8 mouse cellular contexts compared by ENCODE assay signal in the genomic region with DNA sequence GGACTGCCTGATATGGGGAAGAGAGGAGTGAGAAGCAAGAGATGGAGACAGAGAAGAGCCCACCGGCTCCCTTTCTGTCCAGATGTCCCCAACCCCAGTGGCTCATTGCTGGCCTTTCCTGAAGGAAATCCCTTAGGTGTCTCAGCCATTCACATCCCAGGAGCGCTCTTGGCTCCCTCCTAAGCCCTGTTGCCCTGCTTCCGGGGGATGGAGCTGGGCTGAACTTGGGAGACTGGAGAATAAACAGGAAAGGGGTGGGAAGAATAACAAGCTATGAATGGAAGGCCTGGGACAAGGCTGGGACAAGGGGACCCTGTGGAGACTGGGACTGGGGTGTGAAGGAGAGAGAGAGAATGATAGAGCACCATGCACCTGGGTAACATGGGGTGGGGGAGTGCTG. TPM values are rescaled to one million over a fixed set of nuclear protein-coding genes. Genes with fewer than 3 reads are reported as not detected.
A peak's percentile ranks its signal among the peaks of the same experiment; 100 is the strongest.
DNase-seq lines count a peak whose midpoint lies in the region; ATAC-seq lines count a peak whose summit lies in the region.

No protein-coding gene starts in this region.

- H3K4me2 ChIP-seq in forebrain, embryonic 11.5 days (ENCODE audit: low read depth, low read length, severe bottlenecking), result no peak overlapping the region
- peak overlapping the region; percentile 55 for H3K4me2 ChIP-seq in heart, embryonic 14.5 days (ENCODE audit: low read length)
- peak overlapping the region; percentile 47 for H3K4me2 ChIP-seq in kidney, embryonic 16.5 days (replicated peaks; ENCODE audit: low read depth, low read length)

- H3K36me3 ChIP-seq in forebrain, embryonic 10.5 days (replicated peaks), result no peaks in the 10 kb centered on the region
- H3K36me3 ChIP-seq in forebrain, embryonic 11.5 days (ENCODE audit: control insufficient read depth, insufficient read depth, low read length), result no peaks in the 10 kb centered on the region
- H3K36me3 ChIP-seq in heart, embryonic 14.5 days (ENCODE audit: control insufficient read depth, insufficient read depth, low read length), result 0 out of 2 replicates have a peak, but pooled peaks cover under 1% of the 10 kb centered on the region
- H3K36me3 ChIP-seq in kidney, embryonic 16.5 days (ENCODE audit: insufficient read depth, low read length), result no peaks in the 10 kb centered on the region

- no peak for DNase-seq in forebrain, embryonic 10.5 days (ENCODE audit: extremely low spot score, low spot score)
- DNase-seq in forebrain, embryonic 11.5 days (ENCODE audit: low spot score), result no peak
- peak; percentile 81 for DNase-seq in lung, postnatal 36 days
- no peak for DNase-seq in left cerebral cortex, adult 8-10 months (ENCODE audit: low spot score in 2 of 2)
- DNase-seq in layer of hippocampus, adult 9-10 months (ENCODE audit: low spot score), result no peak
- DNase-seq in right cerebral cortex, postnatal 36 days (ENCODE audit: low spot score in 2 of 2), result no peak

- H3K4me3 ChIP-seq in forebrain, embryonic 10.5 days, result peak overlapping the region; percentile 5; the same call in 1 of the 2 replicates
- no peak overlapping the region for H3K4me3 ChIP-seq in forebrain, embryonic 11.5 days (ENCODE audit: low read depth, low read length)
- H3K4me3 ChIP-seq in heart, embryonic 14.5 days (ENCODE audit: control insufficient read depth in 1 of 2, insufficient read depth in 1 of 2, low read depth in 1 of 2, low read length in 2 of 2), result peak overlapping the region; percentile 18 to 28
- peak overlapping the region; percentile 24 for H3K4me3 ChIP-seq in kidney, embryonic 16.5 days (ENCODE audit: low read length)

- WGBS in forebrain, embryonic 10.5 days, result 50% methylated on average over 3 of the region's 3 CpGs
- WGBS in forebrain, embryonic 11.5 days, result 54% methylated on average over 3 of the region's 3 CpGs
- 29% methylated on average over 3 of the region's 3 CpGs for WGBS in heart, embryonic 14.5 days
- WGBS in kidney, embryonic 16.5 days, result 29% methylated on average over 3 of the region's 3 CpGs

- H3K27ac ChIP-seq in forebrain, embryonic 10.5 days, result peak overlapping the region; percentile 68
- H3K27ac ChIP-seq in forebrain, embryonic 11.5 days (ENCODE audit: low read depth, low read length), result no peak overlapping the region
- peak overlapping the region; percentile 52 to 82 for H3K27ac ChIP-seq in heart, embryonic 14.5 days (replicated peaks in 1 of 2; ENCODE audit: control insufficient read depth in 1 of 2, insufficient read depth in 1 of 2, low read depth in 2 of 2, low read length in 2 of 2)
- peak overlapping the region; percentile 76 for H3K27ac ChIP-seq in kidney, embryonic 16.5 days (ENCODE audit: low read length)

- H3K9ac ChIP-seq in forebrain, embryonic 11.5 days (ENCODE audit: low read length), result no peak overlapping the region
- peak overlapping the region; percentile 66 for H3K9ac ChIP-seq in heart, embryonic 14.5 days (ENCODE audit: low read length)
- peak overlapping the region; percentile 53 for H3K9ac ChIP-seq in kidney, embryonic 16.5 days (replicated peaks; ENCODE audit: low read length)

- H3K9me3 ChIP-seq in forebrain, embryonic 10.5 days, result 0 out of 2 replicates have a peak, but pooled peaks cover 3% of the 10 kb centered on the region
- no peaks in the 10 kb centered on the region; the same call in 1 of the 2 replicates for H3K9me3 ChIP-seq in forebrain, embryonic 11.5 days (ENCODE audit: control insufficient read depth, low read length)
- 0 out of 2 replicates have a peak, but pooled peaks cover 2% of the 10 kb centered on the region for H3K9me3 ChIP-seq in heart, embryonic 14.5 days (ENCODE audit: control insufficient read depth, low read length)
- no peaks in the 10 kb centered on the region for H3K9me3 ChIP-seq in kidney, embryonic 16.5 days (ENCODE audit: low read length)

- H3K27me3 ChIP-seq in forebrain, embryonic 10.5 days (ENCODE audit: poor library complexity, severe bottlenecking), result peaks cover 10% of the 10 kb centered on the region; the same call in 1 of the 2 replicates
- H3K27me3 ChIP-seq in forebrain, embryonic 11.5 days (ENCODE audit: control insufficient read depth, insufficient read depth, low read length), result no peaks in the 10 kb centered on the region
- H3K27me3 ChIP-seq in heart, embryonic 14.5 days (ENCODE audit: control insufficient read depth, insufficient read depth, low read length), result no peaks in the 10 kb centered on the region
- no peaks in the 10 kb centered on the region for H3K27me3 ChIP-seq in kidney, embryonic 16.5 days (ENCODE audit: insufficient read depth, low read length)

- no peak for ATAC-seq in forebrain, embryonic 11.5 days (replicated peaks; ENCODE audit: low FRiP score)
- ATAC-seq in heart, embryonic 14.5 days (ENCODE audit: insufficient number of reproducible peaks, insufficient read depth, low FRiP score, low read depth), result peak; percentile 70
- ATAC-seq in kidney, embryonic 16.5 days (ENCODE audit: low FRiP score, low TSS enrichment), result peak; percentile 39

- H3K4me1 ChIP-seq in forebrain, embryonic 10.5 days, result peaks cover 27% of the 10 kb centered on the region
- no peaks in the 10 kb centered on the region for H3K4me1 ChIP-seq in forebrain, embryonic 11.5 days (replicated peaks; ENCODE audit: control insufficient read depth, insufficient read depth, low read length)
- peaks cover 8 to 11% of the 10 kb centered on the region in 2 experiments for H3K4me1 ChIP-seq in heart, embryonic 14.5 days (ENCODE audit: control insufficient read depth in 2 of 2, insufficient read depth in 2 of 2, low read length in 2 of 2)
- H3K4me1 ChIP-seq in kidney, embryonic 16.5 days (ENCODE audit: insufficient read depth, low read length), result peaks cover 18% of the 10 kb centered on the region

RNA-seq across cellular contexts. Expression of a gene that starts 0.7 kb away (rescaled TPM):
- polyA plus RNA-seq in forebrain, embryonic 10.5 days (2016; fragmentation: Nextera tagmentation; extraction: Ambion mirVana), result 6.1 and 7.0 TPM in 2 replicates
- polyA plus RNA-seq in forebrain, embryonic 11.5 days (2014; fragmentation: Nextera tagmentation; extraction: Ambion mirVana), result 5.9 and 8.7 TPM in 2 replicates
- 9.8 and 11.4 TPM in 2 replicates for polyA plus RNA-seq in heart, embryonic 14.5 days (2014; fragmentation: Nextera tagmentation; extraction: Ambion mirVana)
- polyA plus RNA-seq in kidney, embryonic 16.5 days (2015; fragmentation: Nextera tagmentation; extraction: Ambion mirVana), result 7.6 and 12.0 TPM in 2 replicates
- total RNA-seq in left cerebral cortex, adult 8-10 months (2022), result 10 to 100 TPM in 1 of 4 experiments, 1 to 10 TPM in 3; 9.4 to 13.0 (median 9.6) TPM

RNA-seq across cellular contexts. Expression of a gene that starts 24.8 kb away (rescaled TPM):
- 5.9 and 6.5 TPM in 2 replicates for polyA plus RNA-seq in forebrain, embryonic 10.5 days (2016; fragmentation: Nextera tagmentation; extraction: Ambion mirVana)
- polyA plus RNA-seq in forebrain, embryonic 11.5 days (2014; fragmentation: Nextera tagmentation; extraction: Ambion mirVana), result 2.6 and 4.3 TPM in 2 replicates
- 6.1 and 7.5 TPM in 2 replicates for polyA plus RNA-seq in heart, embryonic 14.5 days (2014; fragmentation: Nextera tagmentation; extraction: Ambion mirVana)
- 21.5 and 25.6 TPM in 2 replicates for polyA plus RNA-seq in kidney, embryonic 16.5 days (2015; fragmentation: Nextera tagmentation; extraction: Ambion mirVana)
- 1 to 10 TPM; 2.1 to 4.2 (median 3.4) TPM for total RNA-seq in left cerebral cortex, adult 8-10 months (2022)

RNA-seq across cellular contexts. Expression of a gene that starts 26.3 kb away (rescaled TPM):
- 15.6 and 15.7 TPM in 2 replicates for polyA plus RNA-seq in forebrain, embryonic 10.5 days (2016; fragmentation: Nextera tagmentation; extraction: Ambion mirVana)
- 17.8 and 17.9 TPM in 2 replicates for polyA plus RNA-seq in forebrain, embryonic 11.5 days (2014; fragmentation: Nextera tagmentation; extraction: Ambion mirVana)
- polyA plus RNA-seq in heart, embryonic 14.5 days (2014; fragmentation: Nextera tagmentation; extraction: Ambion mirVana), result 5.4 and 7.9 TPM in 2 replicates
- polyA plus RNA-seq in kidney, embryonic 16.5 days (2015; fragmentation: Nextera tagmentation; extraction: Ambion mirVana), result 13.1 and 15.6 TPM in 2 replicates
- total RNA-seq in left cerebral cortex, adult 8-10 months (2022), result 10 to 100 TPM; 59.5 to 66.5 (median 62.6) TPM

RNA-seq across cellular contexts. Expression of a gene that starts 32.9 kb away (rescaled TPM):
- 2.3 TPM in 2 replicates for polyA plus RNA-seq in forebrain, embryonic 10.5 days (2016; fragmentation: Nextera tagmentation; extraction: Ambion mirVana)
- polyA plus RNA-seq in forebrain, embryonic 11.5 days (2014; fragmentation: Nextera tagmentation; extraction: Ambion mirVana), result 2.4 and 4.0 TPM in 2 replicates
- 1.2 and 1.8 TPM in 2 replicates for polyA plus RNA-seq in heart, embryonic 14.5 days (2014; fragmentation: Nextera tagmentation; extraction: Ambion mirVana)
- polyA plus RNA-seq in kidney, embryonic 16.5 days (2015; fragmentation: Nextera tagmentation; extraction: Ambion mirVana), result 8.8 and 16.8 TPM in 2 replicates
- under 1 TPM; 0.39 to 0.83 (median 0.54) TPM for total RNA-seq in left cerebral cortex, adult 8-10 months (2022)

RNA-seq across cellular contexts. Expression of a gene that starts 38.7 kb away (rescaled TPM):
- polyA plus RNA-seq in forebrain, embryonic 10.5 days (2016; fragmentation: Nextera tagmentation; extraction: Ambion mirVana), result 185 and 186 TPM in 2 replicates
- 158 and 169 TPM in 2 replicates for polyA plus RNA-seq in forebrain, embryonic 11.5 days (2014; fragmentation: Nextera tagmentation; extraction: Ambion mirVana)
- 87.0 and 90.9 TPM in 2 replicates for polyA plus RNA-seq in heart, embryonic 14.5 days (2014; fragmentation: Nextera tagmentation; extraction: Ambion mirVana)
- polyA plus RNA-seq in kidney, embryonic 16.5 days (2015; fragmentation: Nextera tagmentation; extraction: Ambion mirVana), result 185 and 190 TPM in 2 replicates
- 10 to 100 TPM; 73.3 to 77.6 (median 76.0) TPM for total RNA-seq in left cerebral cortex, adult 8-10 months (2022)
